Mouse (Mus musculus) cerebellum, adult 11-12 months (tissue): ENCODE results near the gene Pxmp4.

Experiments
- DNase-seq: peaks from one replicate; pipeline ENCODE4 v3.0.0; 2022

The Pxmp4 gene

DNA sequence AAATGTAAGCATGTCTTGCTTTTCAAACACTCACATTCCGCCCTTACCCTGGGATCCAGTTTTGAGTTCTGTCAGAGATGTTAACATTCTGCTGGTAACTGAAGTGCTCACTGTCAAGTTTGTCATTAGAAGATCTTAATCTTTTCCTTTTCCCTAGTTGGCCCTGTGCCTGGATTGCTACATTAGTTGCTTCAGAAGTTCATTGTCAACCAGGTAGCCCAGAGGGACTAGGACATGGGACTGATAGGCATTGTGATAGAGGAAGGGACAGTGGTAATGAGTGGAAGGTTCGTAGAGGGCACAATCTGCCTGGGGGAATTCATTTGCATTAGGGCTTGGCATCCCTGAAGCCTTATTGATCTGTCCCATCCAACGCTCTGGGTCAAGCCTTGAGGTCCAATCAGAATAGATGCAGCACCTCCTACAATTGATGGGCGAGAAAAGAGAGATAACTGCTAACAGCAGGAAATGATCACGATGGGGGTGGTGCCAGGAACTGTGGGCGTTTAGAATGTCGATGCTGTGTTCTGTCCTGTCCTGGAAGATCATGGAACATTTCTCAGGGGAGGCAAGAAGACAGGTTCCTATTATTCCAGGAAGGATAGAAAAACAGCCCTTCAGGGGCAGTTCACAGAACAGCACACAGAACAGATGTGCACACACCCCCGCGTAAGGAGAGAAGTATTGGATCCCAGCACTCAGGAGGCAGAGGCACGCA, 5.7 kb upstream of the Pxmp4 start:
- no peak for DNase-seq

DNA sequence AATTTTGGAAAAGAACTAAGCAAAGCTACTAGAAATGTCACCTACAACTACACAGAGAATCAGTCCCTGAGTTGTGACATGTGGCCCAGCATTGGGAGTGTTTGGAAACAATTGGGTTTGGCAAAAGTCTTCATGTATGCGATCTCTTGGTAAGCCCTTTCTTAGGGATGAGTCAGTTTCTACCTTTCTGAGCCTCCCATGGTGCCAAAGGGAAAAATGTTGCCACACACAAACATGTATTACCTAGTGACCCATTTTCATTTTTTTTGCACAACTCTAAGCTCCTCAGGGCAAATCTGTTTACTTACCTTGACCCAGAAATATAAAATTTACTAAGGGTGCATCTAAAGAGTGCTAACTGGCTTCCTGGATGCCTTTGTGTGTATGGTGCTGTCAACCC, 3.5 kb upstream of the Pxmp4 start:
- DNase-seq: no peak

DNA sequence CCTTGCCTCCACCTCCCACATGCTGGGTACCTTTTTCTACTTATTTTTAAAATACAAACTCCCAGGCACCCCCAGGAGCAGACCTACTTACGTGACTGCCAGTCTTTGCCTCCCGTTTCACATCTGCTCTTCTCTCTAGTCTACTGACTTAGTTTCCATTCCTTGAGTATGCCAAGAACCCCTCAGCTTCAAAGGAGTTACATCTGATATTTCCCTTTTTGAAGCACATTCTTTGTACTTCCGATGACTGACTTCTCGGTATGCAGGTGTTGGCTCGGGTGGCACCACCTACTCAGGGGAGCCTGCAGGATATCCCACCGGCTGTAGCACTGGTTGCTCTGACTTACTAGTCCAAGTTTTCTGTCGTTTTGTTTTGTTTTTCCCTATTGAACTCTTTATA, 648 bp upstream of the Pxmp4 start:
- DNase-seq: no peak

DNA sequence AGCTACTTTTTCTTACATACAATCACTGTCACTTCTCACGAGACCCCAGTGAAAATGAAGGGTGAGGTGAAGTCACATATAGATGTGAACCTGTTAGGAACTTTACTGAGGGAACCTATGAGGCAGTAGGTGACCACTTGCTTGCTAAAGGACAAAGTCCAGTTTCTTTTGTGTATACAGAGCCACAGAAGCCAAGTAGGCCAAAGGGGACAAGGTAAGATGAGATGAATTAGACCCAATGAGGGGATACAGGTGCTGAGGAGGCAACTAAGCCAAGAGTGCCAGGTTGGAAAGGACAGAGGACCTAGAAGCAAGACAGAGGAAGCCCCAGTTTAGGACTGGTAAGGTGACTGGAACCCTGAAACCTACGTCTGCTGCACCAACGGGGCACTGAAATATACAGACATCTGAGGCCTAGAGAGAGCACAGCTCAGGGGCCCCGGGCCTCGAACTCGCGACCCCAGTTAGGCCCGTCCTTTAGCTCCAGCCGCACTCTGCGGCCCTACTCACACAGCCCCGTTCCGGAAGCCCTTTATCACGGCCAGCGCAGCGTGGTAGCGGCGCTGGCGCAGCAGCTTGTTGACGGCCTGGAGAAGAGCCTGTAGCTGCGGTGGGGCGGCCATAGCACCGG, 386 bp downstream of the Pxmp4 start:
- DNase-seq: no peak

DNA sequence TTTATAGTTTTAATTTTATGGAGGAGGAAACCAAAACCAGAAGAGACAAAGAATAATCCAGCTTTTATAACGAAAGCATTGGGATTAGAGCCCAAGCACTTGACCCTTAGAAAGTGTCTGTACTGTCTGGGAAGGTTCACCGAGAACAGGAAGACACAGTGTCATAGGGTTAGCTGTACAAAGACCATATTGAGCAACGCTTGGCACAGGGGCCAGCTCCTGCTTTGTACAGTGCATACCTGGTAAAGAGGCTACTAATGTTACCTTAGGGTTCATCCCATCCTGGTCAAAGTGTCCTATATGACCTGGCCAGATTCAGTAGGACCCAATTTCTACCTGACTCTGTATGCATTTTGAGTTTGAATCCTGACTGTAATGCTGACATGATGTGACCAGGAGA, 2.2 kb downstream of the Pxmp4 start:
- no peak for DNase-seq

DNA sequence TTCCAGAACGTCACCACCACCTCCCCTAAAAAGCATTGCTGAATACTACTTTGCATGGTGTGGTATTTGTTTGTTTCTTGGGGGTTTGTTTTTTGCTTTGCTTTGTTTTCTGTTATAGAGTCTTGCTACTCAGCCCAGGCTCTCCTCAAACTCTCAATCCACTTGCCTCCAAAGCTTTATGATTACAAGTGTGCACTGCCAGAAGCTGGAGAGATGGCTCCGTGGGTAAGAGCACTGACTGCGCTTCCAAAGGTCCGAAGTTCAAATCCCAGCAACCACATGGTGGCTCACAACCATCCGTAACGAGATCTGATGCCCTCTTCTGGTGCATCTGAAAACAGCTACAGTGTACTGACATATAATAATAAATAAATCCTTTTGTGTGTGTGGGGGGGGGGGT, 2.9 kb downstream of the Pxmp4 start:
- DNase-seq: no peak

DNA sequence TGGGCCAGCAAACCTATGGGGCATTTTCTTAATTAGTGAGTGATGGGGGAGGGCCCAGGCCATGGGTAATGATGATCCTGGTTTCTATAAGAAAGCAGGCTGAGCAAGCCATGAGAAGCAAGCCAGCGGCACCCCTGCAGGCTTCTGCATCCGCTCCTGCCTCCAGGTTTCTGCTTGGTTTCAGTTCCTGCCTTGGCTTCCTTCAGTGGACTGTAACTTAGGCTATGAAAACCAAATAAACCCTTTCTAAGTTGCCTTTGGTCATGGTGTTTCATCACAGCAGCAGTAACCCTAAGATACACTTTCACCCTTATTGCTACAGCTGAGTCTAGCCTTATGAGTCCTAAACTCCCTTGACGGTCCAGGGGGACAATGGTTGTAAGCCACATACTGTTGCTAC, 6.1 kb downstream of the Pxmp4 start:
- no peak for DNase-seq

DNA sequence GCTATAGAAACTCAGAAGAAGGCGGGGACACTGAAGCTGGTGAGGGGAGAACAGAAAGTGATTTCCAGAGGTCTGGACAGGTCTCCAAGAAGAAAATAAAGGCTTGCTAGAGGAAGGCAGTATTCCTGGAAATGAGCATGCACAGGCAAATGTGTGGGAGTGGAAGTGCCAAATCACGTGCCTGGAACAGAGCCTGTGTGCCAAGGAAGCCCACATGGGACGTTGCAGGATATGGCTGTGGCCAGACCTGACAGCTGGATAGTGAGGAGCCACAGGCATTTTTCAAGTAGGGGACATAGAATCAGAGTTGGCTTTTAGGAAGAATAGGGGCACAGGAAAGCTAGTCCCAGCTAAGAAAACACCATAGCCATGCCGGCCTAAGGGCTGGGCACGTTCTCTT, 7.7 kb downstream of the Pxmp4 start:
- DNase-seq: no peak

DNA sequence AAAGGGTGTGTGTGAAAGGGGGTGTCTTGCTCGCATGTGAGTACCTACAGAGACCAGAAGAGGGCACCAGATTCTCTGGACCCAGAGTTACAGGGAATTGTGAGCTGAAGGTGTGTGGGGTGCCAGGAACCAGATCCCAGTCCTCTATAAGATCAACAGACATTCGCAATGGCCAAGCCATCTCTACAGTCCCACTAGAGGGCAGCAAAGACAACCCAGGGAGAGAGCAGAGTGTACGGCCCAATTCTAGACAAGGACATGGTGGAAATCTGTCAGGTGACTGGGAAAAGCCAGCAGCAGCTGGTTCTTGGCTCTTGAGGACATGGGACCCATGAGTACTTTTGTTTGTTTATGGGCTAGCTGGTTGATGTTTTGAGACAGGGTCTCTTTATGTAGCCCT, 10.5 kb downstream of the Pxmp4 start:
- no peak for DNase-seq

DNA sequence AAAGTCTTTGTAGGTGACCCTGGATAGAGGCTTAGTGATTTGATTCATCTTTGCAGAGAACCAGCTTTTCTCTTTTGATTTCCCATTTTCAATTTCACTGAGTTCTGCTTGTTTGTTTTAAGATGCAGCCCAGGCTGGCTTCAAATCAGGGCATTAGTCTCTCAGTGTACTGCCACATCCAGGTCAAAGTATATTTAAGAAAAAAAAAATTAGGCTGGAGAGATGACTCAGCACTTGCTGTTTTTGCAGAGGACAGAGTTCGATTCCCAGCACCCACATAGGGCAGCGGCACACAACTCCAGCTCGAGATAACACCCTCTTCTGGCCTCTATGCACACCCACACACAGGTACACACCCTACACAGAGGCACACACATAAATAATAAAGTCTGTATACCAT, 12.3 kb downstream of the Pxmp4 start:
- DNase-seq: no peak

DNA sequence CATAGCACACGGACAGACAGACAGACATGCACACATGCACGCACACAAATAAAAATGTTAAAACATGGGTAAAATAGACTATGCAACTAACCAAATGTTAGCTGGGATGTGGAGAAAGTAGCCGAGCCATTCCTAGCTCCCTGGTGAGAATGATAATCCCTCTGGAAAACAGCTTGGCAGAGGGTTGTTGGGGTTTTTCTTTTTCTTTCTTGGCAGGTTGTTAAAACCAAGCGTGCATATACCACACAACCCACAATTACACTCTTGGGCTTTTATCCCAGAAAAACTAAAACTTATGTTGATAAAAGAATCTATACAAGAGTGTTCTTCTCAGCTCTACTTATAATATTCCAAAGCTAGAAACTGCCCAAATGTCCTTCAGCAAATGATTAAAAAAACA, 14.5 kb downstream of the Pxmp4 start:
- no peak for DNase-seq

DNA sequence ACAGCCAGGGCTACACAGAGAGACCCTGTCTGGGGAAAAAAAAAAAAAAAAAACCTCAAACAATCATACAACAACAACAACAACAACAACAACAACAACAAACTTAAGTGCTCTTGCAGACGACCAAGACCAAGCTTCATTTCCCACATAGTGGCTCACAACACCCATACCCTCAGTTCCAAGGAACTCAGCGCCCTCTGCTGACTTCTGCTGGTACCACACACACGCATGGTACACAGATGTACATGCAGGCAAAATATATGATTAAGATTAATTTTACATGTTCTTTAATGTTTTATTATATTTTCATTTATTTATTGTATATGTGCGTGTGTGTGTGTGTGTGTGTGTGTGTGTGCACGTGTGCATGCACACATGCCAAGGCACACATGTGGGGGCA, 17.1 kb downstream of the Pxmp4 start:
- no peak for DNase-seq

DNA sequence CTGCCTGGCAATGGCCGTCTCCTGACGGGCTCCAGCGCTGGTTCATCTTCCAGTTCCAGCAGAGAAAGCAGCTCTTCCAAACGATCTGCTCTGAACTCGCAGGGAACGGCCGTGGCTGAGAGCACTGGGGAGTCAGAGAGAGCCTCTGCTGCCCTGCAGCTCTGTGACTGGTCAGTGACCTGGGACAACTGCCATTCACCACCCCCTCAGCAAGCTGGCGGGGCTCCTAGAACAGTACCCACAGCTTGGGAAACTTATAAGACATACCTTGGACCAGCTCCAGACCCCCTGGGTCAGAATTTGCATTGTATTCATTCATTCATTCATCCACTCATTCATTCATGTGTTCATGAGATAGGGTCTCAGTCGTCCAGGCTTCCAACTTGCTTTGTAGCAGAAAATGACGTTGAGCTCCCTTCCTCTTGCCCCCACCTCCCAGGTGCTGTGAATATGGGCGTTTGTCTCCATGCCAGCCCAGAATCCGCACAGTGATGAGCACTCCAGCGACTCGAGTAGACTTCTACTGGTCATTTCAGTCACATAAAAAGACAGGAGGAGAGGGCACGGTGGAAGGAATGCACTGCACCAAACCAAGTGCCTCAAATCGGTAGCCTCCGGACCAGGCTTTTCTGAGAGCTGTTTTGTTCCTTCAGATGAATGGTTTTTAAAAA, 18.4 kb downstream of the Pxmp4 start:
- peak; percentile 40 for DNase-seq

DNA sequence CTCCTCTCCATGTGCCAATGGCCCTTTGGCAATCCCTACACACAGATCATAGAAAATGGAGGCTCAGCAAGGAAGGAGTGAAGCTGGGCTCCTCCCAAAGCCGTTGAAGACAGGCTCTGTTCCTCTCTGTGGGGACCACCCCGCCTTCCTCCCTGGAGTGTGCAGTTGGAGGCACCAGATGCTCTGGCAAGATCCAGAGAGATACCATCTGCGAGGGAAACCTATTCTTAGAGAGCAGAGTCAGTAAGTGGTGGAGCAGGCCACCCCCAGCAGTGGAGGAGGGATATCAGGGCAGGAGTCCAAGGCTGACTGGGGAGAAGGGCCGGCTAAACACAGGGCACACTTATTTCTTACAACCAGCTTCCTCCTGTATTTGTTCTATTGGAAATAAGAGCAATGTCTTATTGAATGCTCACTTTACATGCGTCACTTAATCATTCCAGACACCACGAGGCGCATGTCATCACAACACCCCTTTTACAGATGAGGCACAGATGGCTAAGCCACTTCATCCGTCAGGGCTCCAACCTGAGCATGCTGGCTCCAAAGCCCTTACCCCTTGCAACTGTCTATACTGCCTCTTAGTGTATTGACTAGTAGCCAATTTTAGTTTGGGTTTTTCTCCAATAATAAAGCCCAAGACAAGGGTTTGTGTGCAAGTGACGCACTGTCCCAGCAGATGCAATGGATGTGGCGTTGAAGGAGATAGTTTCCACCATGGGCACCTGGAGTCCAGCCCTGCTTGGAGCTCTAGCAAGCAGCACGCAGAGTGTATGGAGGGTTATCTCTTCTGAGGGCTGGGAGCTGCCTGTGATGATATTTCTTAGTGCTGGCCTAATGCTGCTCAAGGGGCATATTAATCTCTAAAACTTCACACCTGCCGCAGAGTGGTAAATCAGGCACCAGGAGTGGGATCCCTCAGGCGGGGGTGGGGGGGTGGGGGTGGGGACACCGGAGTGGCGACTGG, 19.3 kb downstream of the Pxmp4 start:
- peak; percentile 86 for DNase-seq

DNA sequence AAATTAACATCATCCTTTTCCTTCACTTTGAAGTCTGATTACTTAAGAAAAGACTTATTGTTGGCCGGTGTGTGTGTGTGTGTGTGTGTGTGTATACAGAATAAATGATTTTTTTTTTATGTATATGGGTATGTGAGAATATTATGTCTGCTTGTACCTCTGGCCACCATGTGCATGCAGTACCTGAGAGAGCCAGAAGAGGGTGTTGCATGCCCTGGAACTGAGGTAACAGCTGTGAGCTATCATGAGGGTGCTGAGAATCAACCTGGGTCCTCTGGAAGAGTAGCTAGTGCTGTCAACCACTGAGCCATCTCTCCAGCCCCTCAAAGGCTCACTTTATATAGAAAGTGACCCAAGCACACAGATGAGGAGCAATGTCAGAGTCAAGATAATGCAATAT, 22.1 kb downstream of the Pxmp4 start:
- DNase-seq: no peak

DNA sequence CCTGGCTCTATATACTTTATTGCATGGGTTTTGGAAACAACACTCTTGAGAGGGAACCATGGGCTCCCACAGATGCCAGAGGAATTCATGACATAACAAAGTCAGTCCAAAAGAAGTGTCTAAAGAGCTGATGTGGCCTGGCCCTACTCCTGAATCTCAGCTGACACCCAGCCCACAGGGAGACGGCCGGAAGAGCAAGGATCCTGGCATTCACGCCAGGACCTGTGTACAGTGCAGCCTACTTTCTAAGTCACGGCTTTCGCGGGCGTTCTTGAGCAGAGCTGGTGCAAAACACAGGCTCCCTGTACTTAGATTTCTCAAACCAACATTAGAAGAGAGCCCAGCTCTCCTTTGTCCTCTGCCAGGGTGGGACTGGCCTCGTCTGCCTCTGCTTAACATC, 22.9 kb downstream of the Pxmp4 start:
- no peak for DNase-seq

DNA sequence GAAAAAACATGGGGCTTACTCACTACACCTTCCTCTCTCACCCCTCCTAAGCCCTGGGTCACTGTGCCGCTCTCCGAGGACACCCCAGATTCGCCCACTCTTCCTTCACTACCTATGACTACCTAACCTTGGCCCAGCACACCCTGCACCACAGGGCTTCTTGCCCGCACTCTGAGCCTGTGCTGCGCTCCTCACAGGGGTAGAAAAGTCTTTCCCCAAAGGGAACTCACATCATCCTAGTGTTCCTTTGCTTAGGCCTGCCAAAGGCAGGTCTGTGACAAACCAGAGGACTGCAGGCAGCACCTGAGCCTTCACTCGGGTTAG, 25.8 kb downstream of the Pxmp4 start:
- DNase-seq: no peak

DNA sequence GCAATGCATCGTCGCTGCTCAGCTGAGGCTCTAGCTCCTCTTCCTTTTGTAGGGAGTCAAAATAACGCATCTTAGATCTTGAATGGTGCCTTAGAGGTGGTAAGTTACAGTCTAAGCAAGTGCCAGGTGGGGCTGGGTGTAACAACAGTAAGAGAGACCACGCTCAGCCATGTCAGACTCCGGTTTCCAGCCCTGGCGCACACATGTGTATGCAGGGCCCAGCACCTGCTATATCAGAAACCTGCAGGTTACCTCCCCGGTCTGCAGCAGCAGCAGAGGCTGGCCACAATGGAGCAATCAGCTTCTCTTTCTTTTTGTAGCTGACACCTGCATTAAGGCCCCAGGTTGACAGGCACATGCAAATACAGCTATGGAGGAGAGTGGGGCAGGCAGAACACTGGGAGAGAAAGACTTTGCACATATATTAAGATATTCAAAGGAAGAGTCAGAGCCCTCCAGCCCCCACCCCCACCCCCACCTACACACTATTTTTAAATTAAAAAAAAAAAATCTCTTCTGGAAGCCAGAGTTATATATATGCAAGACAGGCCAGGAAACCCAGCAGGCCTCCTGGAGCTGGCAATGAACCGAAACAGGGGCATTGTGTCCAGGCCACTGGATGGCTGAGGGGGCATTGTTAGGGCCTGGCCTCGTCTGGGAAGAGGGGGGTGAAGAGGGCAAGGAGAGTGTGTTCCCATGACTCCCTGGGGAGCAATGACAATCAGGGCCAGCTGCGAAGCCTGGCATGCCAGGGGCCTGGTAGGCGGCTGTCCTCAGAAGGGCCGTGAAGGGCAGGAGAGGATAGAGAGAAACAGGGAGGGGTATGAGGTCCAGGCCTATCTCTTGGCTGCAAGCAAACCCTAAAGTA, 26.4 kb downstream of the Pxmp4 start:
- DNase-seq: no peak

DNA sequence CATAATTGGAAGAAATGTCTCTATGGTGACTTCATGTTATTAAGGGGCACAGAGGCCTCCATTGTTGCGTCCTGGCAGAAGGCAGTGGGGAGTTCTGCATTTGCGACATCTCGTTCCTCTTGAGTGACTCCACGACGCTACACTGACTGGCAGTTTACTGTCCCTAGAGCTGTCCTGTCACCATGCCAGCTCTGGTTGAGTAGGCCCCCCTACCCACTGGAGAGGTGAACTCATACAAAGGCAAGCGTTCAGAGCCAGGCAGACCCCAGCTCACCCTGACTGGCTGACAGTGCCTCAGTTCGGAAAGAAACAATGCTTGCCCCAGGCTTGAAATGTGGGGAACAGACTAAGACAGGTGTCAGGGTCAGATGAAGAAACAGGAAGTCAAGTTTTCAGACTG, 29.2 kb downstream of the Pxmp4 start:
- DNase-seq: no peak

DNA sequence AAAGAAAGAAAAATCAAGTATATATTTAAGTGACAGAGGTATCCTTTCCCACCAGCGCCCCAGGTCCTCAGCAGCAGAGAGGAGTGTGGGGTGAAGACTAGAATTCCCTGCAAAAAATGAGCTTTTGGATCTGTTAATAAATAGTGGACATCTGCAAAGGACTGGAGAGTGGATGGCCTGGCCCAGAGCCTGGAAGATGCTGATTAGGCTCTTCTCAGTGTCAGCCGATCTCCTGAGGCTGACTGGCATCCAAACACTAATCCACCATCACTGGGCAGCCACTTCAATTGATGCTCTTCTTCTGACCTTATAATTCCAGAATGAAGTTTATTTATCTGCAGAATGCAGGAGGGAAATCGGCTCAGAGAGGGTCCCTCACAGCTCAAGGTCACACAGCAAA, 30.5 kb downstream of the Pxmp4 start:
- DNase-seq: no peak

DNA sequence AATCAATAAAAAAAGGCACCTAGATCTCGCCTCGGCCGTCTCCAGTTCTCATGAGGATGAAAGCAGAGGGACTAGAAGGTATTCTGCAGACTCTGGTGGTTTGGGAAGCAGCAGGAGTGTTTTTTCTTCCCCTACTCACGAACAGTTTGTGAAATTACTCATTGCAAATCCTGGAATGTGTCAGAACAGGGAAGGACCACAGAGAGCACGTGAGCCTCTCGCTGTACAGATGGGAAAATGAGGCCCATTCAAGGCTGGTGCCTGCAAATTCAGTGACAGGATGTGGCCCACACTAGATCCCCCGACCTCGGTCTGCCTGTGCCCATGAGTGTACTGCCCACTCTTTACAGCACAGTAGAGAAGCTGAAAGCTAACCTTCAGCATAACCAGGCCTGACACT, 31.5 kb downstream of the Pxmp4 start:
- no peak for DNase-seq

DNA sequence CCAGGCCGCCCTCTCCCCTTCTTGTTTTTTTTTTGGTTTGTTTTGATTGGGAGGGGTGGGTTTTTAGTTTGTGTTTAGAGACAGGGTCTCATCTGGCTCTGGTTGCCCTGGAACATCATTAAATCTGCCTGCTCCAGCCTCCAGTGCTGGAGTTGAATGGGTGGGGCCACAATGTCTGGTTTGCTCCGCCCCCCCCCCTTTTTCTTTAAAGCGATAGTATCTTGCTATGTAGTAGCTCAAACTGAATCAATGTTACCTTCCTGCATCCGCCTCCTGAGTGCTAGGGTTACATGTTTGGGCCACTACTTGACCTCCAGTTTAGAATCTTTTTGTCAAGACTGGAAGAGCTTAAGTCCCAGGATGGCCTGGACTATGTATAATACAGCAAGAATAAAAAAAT, 32.2 kb downstream of the Pxmp4 start:
- DNase-seq: no peak

DNA sequence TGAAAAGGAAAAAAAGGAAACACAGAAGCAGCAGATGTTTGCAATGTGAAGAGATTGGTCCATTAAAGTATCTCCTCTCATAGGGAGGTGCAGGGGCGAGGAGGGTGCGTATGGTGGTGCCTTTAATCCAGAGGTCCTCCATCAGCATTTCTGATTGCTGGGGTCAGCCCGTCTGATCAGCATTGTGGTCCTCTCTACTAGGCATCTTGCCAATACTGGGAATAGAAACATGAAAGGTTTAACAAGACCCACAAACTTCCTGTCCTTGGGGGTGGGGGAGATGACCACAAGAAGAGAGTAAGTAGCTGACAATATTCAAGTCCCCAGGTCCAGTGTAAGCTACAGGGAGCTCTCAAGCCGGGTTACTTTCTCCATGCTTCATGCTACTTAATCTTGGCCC, 32.8 kb downstream of the Pxmp4 start:
- DNase-seq: no peak
